Mouse (Mus musculus) activated CD4-positive, CD25-positive, alpha-beta regulatory T cell, adult 4 months (primary cell): ENCODE measurements around the gene Cars2. TPM values are rescaled to one million over a fixed set of nuclear protein-coding genes. Genes with fewer than 3 reads are reported as not detected.
"Not testable (repeated sequence)": the region's sequence is repeated elsewhere in the genome, so short reads cannot be mapped to it uniquely, and the experiment has no call there.

Source experiments
- ATAC-seq: one replicate; pipeline ENCODE4 v1.8.0; 2017
- polyA plus RNA-seq, 2 experiments: library from polyadenylated mRNA; unstranded; fragments of 100-300 nt; shearing (Covaris generic); gene quantifications; one replicate each; pipeline ENCODE4 v1.2.1; 2017

The Cars2 gene
- polyA plus RNA-seq, 2 experiments from 2014 or later = 11.2 to 15.7 TPM

DNA sequence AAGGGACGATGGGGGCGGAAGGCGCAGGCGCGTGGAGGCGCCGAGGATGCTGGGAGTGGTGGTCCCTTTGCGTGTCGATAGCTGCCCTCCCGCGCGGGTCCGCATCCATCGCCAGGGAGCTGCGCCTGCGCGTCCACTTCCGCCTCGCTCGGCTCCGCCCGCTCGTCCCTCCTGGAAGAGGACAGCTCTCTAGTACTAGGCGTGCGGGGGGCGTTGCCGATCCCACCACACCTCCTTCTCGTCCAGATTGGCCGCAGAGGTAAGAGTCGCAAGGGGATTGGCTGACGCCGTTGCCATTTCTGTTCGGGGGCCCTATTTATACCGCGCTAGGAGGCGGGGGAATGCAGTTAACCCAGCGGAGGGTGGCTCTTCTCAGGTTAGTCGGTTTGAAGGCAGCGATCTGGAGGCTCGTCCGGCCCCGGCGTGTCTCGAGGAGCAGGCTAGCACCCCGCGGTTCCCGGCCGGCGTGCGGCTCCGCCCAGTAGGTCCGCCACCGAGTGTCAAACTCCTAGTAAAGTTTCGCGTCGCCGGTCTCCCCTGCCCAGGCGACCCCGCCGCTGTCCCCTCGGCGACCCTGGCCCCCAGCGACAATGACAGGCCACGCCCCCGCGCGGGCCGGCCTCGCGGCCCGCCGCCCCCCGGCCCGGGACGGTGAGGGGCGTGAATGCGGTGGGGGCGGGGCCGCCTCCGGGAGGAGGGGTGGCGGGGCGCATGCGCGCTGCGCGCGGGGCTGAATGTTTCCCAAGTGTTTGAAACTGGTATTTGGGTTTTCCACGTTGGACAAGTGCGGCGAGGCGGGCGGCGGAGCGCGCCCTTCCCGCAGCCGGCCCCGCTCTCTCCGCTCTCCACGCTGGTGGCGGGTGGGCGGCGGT is 5.4 kb upstream of the Cars2 start:
- peak; percentile 64 for ATAC-seq

DNA sequence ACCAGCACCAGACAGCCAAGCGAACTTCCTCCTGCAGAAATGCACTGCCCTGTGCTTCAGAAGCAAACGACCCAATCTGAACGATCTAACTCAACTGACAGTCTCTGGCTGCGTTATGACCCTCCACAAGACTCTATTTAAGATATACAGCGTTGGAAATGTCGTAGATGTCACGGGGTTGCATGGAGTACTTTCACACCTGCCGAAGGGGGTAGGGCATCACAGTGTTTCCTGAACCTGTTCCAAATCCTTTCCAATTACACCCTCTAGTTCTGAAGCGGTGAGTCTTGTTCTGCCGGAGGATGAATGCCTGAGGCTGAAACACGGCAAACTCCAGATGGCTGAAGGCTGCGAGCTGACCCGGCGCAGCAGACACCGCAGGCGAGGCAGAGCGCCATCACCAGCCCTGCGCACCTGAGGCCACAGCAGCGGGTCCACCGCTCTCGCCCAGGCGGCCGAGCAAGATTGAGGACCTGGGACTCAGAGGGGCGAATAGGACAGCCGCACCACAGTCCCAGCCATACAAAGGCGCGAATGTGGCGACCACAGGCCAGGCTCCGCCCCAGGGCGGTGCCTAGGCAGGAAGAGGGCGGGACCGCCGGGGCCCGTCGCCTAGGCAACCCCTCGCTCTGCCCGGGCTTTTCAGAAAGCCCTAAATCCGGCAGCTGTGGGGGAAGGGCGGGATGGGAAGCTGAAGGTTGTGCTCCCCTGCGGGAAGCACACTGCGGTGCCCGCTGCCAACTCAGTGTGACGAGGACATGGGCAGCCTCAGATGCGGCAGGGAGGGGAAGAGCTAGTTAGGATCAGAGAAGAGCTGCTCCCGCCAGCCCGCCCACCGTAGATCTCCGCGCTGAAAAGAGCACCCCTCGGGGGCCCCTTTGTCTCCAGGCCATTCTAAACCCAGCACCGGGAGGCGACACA is 4.5 kb upstream of the Cars2 start, which contains the start of gene Ing1:
Gene Ing1, plus strand, starts transcription at position 773 of the 921 bp plus-strand sequence.
- ATAC-seq = peak; percentile 31

DNA sequence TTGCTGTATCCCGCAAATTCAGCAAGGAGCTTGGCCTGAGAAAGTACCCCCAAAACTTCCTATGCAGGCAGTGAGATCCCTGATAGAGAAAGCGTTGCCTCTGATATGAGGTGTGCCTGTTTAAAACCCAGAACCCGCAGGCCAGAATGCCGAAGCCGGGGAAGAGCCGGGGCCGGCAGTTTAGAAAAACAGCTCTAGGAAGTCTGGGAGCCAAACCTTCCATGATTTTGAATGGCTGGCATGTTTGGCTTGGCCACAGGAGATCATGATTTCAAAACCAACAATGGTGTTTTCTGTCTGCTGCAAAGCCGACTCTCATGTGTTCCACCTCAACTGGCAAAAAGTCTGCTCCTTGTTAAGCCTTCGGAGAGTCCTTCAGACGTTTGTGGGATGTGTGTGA is 1.8 kb upstream of the Cars2 start:
- ATAC-seq = no peak

DNA sequence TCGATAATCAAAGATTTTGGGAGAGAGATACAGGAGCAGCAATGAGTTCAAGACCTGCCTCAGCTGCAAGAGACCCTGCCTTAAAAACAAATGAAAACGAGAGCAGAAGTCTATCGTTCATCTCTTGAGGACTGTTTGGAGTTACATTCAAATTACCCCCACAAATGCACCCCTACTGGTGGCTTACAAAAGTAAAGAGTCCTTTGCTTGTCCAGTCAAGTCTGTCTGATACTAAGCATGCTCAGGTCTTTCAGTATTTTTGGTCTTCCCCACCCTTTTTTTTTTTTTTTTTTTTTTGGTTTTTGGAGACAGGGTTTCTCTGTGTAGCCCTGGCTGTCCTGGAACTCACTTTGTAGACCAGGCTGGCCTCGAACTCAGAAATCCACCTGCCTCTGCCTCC is 914 bp upstream of the Cars2 start:
- not testable (repeated sequence) for ATAC-seq

DNA sequence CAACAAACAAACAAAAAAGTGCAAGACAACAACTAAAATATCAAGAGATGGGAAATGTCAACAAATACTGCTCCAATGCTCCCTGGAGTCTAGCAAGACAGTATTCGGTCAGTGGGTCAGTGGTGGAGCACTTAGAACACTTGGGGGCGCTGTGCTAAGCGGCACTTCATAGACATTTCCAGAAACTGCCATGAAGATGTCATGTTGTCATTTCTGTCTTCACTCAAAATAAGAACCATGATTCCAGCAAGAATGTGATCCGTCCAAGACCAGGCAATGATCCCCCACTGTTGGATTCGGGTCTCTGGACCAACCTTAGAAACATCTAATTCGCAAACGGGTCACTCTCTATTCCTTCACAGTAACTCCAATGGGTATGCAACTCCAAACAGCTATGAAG is 877 bp downstream of the Cars2 start:
- ATAC-seq = no peak

DNA sequence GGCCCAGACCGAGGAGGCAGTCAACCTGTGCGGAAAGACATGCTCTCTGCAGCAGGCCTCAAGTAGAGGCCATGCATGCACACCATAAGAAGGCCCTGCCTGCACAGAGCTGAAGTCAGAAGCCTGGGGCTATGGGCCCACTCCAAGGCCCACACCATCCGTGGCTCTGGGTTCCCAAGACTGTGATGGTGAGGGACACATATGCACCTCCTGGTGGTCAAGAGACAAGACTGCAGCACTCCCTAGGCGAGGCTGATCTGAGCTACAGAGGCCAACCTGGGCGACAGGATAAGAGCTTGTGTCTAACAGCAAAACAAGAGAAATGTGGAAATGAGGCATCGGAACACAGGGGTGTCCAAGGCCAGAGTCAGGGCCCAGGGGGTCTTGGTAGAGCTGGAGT is 3.5 kb downstream of the Cars2 start:
- ATAC-seq = no peak

DNA sequence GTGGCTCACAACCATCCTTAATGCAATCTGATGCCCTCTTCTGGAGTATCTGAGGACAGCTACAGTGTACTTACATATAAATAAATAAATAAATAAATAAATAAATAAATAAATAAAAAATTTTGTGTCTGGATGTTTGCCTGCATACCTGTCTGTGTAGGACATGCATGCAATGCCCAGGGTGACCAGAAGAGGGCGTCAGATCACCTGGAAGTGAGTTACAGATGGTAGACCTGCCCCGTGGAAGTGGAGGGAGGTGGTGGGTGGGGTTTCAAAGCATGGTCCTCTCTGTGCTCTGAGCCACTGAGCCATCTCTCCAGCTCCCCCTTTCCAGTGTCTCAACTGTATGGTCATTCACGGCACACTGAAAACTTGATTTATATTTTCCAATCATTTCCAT is 6.2 kb downstream of the Cars2 start:
- ATAC-seq = peak; percentile 46

DNA sequence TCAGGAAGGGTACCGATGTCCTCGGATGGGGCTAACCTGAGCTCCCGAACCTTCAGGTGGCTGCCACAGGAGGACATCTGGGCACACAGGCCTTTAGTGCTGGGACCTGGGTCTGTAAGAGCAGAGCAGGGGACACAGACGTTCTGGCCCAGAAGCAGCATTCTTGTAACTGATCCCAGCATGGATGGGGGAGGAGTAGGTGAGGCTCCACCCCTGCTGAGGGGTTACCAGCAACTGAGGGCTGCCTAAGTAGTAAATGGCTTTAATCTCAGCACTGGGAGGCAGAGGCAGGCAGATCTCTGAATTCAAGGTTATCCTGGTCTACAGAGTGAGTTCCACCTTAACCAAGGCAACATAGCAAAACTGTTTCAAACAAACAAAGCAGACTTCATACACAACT is 7.7 kb downstream of the Cars2 start:
- ATAC-seq = no peak

DNA sequence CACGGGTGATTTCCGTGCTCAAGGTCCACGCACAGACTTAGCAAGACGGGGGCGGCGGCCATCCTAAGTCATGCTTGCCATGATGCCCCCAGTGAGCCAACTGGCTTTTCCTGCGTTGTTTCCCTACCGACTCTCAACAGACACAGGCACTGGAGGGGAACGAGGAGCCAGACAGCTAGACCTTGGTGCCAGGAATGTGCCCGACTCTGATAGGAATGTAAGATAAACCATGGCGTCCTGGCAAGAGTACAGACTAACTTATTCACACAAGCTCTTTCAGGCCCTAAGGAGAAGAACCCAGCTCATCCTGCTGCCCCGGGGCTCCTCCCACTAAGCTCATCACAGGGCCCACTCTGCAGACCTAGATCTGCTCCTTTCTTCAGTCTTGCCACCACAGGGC is 8.6 kb downstream of the Cars2 start:
- no peak for ATAC-seq

DNA sequence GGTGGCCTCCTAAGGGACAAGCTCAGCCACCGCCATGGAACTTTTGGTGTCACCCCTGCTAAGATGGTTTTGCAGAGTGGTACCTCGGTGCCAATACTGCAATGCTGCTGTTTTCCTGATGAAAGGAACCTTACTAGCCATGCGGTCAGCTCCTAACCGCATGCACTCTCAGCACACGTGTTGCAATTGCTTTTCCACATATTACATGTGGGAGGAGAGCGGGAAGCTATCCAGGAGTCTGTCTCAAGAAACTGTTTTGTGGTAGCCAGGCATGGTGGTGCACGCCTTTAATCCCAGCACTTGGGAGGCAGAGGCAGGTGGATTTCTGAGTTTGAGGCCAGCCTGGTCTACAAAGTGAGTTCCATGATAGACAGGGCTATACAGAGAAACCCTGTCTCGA is 10.4 kb downstream of the Cars2 start:
- no peak for ATAC-seq

DNA sequence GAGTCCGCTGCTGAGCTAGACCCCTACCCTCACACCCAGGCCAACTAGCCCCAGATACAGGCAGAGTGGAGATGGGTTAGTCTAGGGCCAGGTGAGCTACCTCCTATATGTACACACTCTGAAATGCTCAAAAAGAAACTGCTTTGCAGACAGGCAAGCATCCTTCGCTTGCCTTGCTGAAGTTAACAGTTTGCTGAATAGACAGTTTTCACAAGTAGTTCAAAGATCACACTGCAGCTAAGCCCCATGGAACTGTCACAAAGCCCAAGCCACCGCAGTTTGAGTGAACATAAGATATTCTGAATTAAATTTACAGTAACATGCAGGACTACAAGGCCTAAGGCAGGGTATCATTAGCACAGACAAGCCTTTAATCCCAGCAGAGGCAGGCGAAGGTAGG is 11.5 kb downstream of the Cars2 start:
- ATAC-seq = no peak

DNA sequence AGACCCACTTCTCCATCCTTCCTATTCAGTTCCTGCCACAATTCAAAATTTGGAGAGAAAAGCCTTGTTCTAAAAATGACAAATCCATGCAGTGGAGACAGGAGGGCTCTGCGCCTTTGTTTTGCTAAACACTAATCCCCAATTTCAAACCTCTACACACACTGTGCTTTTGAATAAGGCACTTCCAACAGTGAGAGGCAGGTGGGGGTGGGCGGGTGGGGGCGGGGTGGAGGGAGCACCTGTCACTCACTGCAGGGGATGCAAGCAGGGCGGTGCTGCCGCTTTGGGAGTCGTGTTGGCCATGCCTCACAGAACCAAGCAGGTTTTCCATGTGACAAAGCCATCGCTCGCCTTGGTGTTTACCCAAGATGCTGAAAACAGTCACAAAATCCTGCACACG is 16.1 kb downstream of the Cars2 start:
- no peak for ATAC-seq

DNA sequence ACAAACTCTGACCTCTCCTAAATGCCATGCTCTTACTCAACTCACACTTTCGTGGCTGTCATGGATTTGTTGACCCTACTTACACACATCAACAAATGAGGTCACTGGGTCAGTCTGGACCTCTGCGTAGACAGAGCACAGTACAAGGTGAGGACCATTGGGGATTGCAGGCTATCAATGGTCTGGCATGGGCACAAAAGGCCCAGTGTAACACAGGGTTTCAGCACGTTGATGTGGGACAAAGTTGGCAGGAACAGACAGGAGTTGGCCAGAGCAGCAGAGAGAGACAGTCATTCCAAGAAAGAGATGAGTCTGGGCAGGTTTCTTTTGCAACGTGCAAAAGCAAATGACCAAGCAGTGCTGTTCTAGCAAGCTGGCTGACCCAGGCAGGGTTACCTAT is 19.7 kb downstream of the Cars2 start:
- ATAC-seq = no peak

DNA sequence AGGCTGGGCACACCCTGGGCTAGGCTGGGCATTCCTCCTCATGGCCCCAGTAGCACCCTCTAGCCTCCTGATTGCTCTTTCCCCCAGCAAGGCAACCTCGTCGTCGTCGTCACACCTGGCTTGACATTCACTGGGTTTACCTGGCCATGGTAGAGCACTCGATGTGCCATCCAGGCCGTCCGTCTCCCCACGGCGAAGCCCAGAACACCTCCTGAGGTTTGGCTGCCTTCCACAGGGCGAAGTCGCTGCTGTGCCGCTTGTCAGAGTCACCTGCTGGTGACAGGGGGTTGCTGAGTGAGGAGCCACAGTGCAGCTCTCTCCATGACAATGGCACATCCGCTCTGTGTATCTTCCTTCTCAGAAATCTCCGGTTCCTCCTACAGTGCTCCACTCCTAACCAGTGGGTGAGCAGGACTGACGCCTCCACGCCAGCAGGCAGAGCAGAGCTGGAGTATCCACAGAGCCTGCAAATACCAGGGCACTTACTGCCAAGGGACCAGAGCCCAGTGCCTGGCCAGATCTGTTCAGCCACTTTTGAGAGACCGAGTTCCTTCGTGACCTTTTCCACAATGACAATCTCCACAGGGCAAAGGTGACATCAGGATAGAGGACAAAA is 20.3 kb downstream of the Cars2 start:
- ATAC-seq = no peak

DNA sequence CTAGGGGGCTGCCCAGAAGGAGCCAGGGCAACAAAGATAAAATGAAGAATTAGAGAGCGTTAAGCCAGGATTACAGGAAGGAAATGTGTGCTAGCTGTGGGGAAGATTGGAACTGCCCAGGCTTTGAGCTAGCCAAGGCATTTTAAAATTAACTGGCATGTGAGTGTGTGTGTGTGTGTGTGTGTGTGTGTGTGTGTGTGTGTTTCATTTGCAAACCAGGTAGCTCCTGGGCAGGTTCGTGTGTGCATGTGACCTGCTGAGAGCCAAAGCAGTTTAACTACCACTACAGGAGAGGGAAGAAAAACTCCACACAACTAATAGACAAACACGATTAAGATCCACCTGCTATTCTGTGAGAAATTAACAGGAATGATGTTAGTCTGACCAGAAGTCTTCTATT is 27.3 kb downstream of the Cars2 start:
- ATAC-seq = no peak

DNA sequence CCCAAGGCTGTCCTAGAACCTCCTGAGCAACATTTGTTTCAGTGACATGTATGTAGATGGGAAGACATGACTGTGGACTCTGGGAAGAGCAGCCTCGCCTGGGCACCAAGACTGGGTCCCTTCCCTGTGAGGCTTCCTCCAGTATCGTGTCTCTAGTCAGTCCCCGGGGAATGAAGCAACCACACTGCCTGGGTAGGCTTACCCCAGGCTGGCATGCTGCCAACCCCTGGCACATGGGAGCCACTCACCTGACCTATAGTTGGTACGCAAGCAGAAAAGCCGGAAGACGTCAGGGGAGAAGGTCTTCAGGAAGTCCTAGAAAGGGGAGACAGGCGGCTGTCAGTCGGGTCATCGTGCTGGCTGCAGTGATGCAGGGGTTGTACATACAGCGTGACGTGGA is 31.9 kb downstream of the Cars2 start:
- ATAC-seq = no peak

DNA sequence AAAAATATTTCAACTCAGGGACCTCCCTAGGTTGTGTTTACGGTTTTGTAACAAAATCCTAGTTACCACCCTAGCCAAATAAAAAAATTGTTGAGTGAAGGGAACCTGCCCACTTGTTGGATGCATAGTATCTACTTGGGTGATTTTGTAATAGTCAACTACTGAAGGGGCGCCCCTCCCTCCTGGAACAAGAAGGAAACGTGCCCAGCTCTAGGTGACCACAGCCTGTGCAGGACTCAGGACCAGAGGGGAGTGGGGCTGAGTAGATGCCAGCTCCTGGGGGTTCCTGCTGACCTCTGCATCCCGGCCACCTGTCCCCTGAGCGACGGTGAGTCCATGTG is 32.6 kb downstream of the Cars2 start:
- no peak for ATAC-seq

DNA sequence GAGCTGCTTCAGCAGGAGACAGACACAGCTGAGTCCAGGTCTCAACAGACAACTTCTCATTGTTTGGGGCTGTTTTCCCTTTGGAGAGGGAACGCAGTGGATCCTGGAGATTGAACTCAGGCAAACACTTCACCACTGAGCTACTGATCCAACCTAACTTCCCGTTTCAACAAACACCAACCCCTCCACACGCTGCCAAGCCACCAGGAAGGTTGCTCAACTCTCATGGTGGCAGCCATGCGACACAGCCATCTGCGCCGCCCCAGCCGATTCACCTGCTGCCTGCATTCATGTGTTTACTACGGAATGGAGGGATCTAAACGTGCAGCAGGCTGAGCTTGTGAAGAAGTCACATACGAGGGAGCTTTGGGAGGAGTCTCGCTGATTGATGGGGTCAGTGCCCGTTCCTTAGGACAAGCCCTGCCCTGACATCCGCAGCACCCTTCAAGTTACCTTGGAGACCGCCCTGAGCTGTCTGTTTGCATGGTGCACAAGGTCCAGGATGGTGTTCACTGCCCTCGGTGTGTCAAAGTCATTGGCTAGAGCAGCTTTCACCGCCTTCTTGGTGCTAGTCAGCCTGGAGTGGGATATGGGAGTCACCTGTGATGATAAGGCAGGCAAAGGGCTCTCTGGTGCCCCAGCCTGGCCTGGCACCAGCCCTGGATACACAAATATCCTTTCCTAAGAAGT is 33.1 kb downstream of the Cars2 start:
- no peak for ATAC-seq

DNA sequence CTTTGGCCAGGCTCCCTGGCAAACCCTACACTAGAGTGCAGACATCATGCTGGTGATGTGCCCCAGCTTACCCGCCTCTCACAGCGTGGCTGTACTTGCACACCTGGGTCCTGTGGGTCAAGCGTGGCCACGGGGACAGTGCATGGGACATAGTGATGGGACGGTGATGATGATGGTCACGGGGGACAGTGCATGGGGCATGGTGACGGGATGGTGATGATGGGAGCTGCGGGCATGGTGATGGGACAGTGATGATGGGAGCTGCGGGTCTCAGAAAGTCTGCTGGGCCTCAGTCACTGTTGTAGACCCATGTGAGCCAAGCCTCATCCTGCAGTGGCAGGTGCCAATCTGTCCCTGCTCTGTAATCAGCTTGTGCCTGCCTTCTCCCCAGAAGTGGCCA is 34.3 kb downstream of the Cars2 start:
- ATAC-seq = no peak

DNA sequence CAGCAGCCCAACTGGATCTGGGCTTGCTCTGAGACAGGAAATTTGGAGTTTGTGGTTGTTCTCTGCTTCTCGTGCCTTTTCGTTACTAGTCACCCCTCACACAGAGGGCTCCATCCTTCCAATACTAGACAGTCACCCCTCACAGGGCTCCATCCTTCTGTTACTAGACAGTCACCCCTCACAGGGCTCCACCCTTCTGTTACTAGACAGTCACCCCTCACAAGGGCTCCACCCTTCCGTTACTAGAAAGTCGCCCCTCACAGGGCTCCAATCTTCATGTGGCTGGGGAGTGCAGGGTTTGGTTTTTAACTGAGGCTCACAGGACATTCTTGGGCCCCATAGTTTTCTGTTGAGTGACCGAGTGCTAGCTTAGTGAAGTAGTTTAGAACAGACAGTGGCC is 37.3 kb downstream of the Cars2 start:
- no peak for ATAC-seq

DNA sequence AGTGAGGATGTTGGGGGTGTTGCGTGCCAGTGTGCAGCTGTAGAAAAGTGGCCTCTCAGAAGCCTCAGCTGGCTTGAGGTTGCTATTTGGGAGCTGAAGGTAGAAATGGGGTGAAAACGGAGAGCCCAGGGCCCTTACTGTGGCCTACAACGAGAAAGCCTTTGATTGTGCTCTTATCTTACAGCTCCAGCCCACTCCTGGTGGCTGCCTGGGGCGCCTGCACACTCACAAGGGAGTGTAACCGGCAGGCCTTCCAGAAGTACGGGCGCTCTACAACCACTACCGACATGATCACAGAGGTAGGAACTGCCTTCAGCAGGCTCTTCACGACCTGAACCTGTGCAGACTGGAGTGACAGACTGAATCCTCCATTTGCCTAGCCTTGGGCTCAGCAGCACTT is 37.9 kb downstream of the Cars2 start:
- ATAC-seq = no peak

DNA sequence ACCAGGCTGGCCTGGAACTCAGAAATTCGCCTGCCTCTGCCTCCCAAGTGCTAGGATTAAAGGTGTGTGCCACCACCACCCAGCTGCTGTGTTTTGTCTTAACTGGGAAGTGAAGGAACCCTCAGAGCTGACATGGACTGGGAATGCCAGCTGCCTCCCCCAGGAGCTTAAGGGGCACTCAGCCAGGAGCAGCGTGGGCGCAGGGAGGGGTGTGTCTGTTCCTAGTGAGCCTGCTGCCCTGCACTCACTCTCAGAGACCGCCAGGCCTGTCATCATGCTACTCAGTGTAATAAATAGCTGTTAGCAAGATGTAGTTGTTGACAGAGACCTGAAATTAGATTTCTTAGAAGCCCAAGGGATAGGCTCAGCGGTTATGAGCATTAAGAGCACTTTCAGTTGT is 39.6 kb downstream of the Cars2 start:
- no peak for ATAC-seq

DNA sequence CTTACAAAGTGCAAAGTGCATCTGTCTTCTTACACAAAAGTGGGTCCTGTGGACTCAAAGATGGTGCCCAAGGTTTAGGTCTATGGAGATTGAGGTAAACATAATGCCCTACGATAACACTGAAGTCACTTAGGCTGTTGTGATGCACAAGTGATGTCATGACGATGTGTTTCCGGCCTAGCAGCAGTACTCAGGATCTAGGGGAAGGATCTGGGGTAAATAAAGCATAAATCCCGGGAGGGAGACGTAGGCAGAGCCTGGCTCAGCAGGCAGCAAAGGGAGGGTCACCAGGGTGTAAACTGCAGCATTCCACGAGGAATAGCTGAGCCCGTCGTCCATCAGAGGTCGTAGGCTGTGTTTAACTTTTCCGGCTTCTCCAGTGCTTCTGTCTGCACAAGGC is 41.7 kb downstream of the Cars2 start:
- no peak for ATAC-seq
